Comparison of ENCODE assay signal across 22 mouse cellular contexts in genomic region chr8:11056175-11056563, GRCm38 (mm10). TPM values are rescaled to one million over a fixed set of nuclear protein-coding genes. Genes with fewer than 3 reads are reported as not detected.
DNase-seq lines count a peak whose midpoint lies in the region; ATAC-seq and TF ChIP-seq lines count a peak whose summit lies in the region.
"Had no signal": no experiment of that assay in that cellular context is flagged by ENCODE, and none has a peak within 500 bp of the region (broad histone marks: within the 10 kb centered on the region; RNA-seq: fewer than 3 reads in every experiment).

No protein-coding gene starts in this region.

- no peak for DNase-seq in kidney, postnatal 0 days (ENCODE audit: low spot score)
- DNase-seq in kidney, adult 2 months: no peak
- DNase-seq in lung, postnatal 0 days (ENCODE audit: low spot score): peak; percentile 40
- no peak for DNase-seq in lung, adult 18-20 months
- no peak for DNase-seq in B cell, adult 2 months
- no peak for DNase-seq in forebrain, postnatal 0 days
- DNase-seq: adrenal gland, postnatal 36 days; cerebellum, adult 9-10 months; gastrocnemius, postnatal 10 days; layer of hippocampus, postnatal 36 days; lung, adult 2 months; thymus, adult 18-20 months; thymus, postnatal 36 days had no signal

- H3K27ac ChIP-seq in kidney, postnatal 0 days: 0 out of 2 replicates have a peak overlapping the region, but pooled peaks have one; percentile 22
- H3K27ac ChIP-seq in kidney, adult 2 months (ENCODE audit: insufficient read depth, low read depth, low read length): no peak overlapping the region
- no peak overlapping the region for H3K27ac ChIP-seq in lung, postnatal 0 days (ENCODE audit: low read length)
- H3K27ac ChIP-seq in intestine, embryonic 16.5 days (ENCODE audit: low read length): peak overlapping the region; percentile 92
- peak overlapping the region; percentile 89 for H3K27ac ChIP-seq in stomach, embryonic 15.5 days
- H3K27ac ChIP-seq in forebrain, postnatal 0 days (ENCODE audit: low read depth, low read length): no peak overlapping the region
- H3K27ac ChIP-seq: limb, embryonic 12.5 days; neural tube, embryonic 15.5 days had no signal

- no peak overlapping the region for H3K4me3 ChIP-seq in kidney, postnatal 0 days (replicated peaks; ENCODE audit: low read depth, low read length)
- H3K4me3 ChIP-seq in kidney, adult 2 months (ENCODE audit: insufficient read depth, low read depth, low read length): no peak overlapping the region
- no peak overlapping the region for H3K4me3 ChIP-seq in lung, postnatal 0 days (ENCODE audit: low read depth, low read length)
- no peak overlapping the region for H3K4me3 ChIP-seq in intestine, embryonic 16.5 days (ENCODE audit: low read length)
- no peak overlapping the region for H3K4me3 ChIP-seq in stomach, embryonic 15.5 days (replicated peaks)
- H3K4me3 ChIP-seq in forebrain, postnatal 0 days (ENCODE audit: low read depth, low read length): no peak overlapping the region
- H3K4me3 ChIP-seq: heart, embryonic 10.5 days; hindbrain, embryonic 10.5 days; limb, embryonic 12.5 days; midbrain, embryonic 10.5 days; neural tube, embryonic 15.5 days had no signal

- H3K4me2 ChIP-seq in kidney, postnatal 0 days (ENCODE audit: low read length): no peak overlapping the region
- no peak overlapping the region for H3K4me2 ChIP-seq in lung, postnatal 0 days (replicated peaks; ENCODE audit: low read depth, low read length)
- H3K4me2 ChIP-seq in intestine, embryonic 16.5 days (ENCODE audit: low read depth, low read length): peak overlapping the region; percentile 7
- no peak overlapping the region; the same call in 1 of the 2 replicates for H3K4me2 ChIP-seq in stomach, embryonic 15.5 days
- H3K4me2 ChIP-seq in forebrain, postnatal 0 days (ENCODE audit: low read depth): no peak overlapping the region
- H3K4me2 ChIP-seq: limb, embryonic 12.5 days; neural tube, embryonic 15.5 days had no signal

- H3K4me1 ChIP-seq in kidney, postnatal 0 days (replicated peaks; ENCODE audit: insufficient read depth, low read length): no peaks in the 10 kb centered on the region
- no peaks in the 10 kb centered on the region; the same call in 1 of the 2 replicates for H3K4me1 ChIP-seq in kidney, adult 2 months (ENCODE audit: control insufficient read depth, insufficient read depth, low read length)
- no peaks in the 10 kb centered on the region; the same call in 1 of the 2 replicates for H3K4me1 ChIP-seq in lung, postnatal 0 days (ENCODE audit: insufficient read depth, low read depth, low read length)
- peaks cover 22% of the 10 kb centered on the region; the same call in 1 of the 2 replicates for H3K4me1 ChIP-seq in intestine, embryonic 16.5 days (ENCODE audit: control insufficient read depth, insufficient read depth, low read length)
- H3K4me1 ChIP-seq in stomach, embryonic 15.5 days: peaks cover 22% of the 10 kb centered on the region; the same call in 1 of the 2 replicates
- no peaks in the 10 kb centered on the region for H3K4me1 ChIP-seq in forebrain, postnatal 0 days (ENCODE audit: insufficient read depth)
- H3K4me1 ChIP-seq: midbrain, embryonic 10.5 days had no signal

- no peak for TF ChIP-seq POLR2A in kidney, adult 2 months (IDR thresholded peaks at IDR 0.05; ENCODE audit: low read depth, low read length)

- no peaks in the 10 kb centered on the region for H3K36me3 ChIP-seq in kidney, postnatal 0 days (ENCODE audit: insufficient read depth, low read length)
- H3K36me3 ChIP-seq in kidney, adult 2 months (ENCODE audit: control insufficient read depth, insufficient read depth, low read length): no peaks in the 10 kb centered on the region
- no peaks in the 10 kb centered on the region for H3K36me3 ChIP-seq in lung, postnatal 0 days (ENCODE audit: insufficient read depth, low read length)
- H3K36me3 ChIP-seq in intestine, embryonic 16.5 days (ENCODE audit: control insufficient read depth, insufficient read depth, low read length): no peaks in the 10 kb centered on the region
- no peaks in the 10 kb centered on the region for H3K36me3 ChIP-seq in stomach, embryonic 15.5 days
- no peaks in the 10 kb centered on the region for H3K36me3 ChIP-seq in forebrain, postnatal 0 days (ENCODE audit: insufficient read depth)
- H3K36me3 ChIP-seq: heart, embryonic 10.5 days; hindbrain, embryonic 10.5 days; limb, embryonic 12.5 days; midbrain, embryonic 10.5 days; neural tube, embryonic 15.5 days had no signal

- WGBS in kidney, postnatal 0 days: 67% methylated on average over 8 of the region's 8 CpGs
- WGBS in kidney, adult 2 months: 70% methylated on average over 8 of the region's 8 CpGs
- WGBS in lung, postnatal 0 days: 62% methylated on average over 8 of the region's 8 CpGs
- WGBS in intestine, embryonic 16.5 days: 44% methylated on average over 8 of the region's 8 CpGs
- 70% methylated on average over 8 of the region's 8 CpGs for WGBS in stomach, embryonic 15.5 days
- WGBS in forebrain, postnatal 0 days: 92% methylated on average over 8 of the region's 8 CpGs

- H3K9ac ChIP-seq in kidney, postnatal 0 days (ENCODE audit: low read depth, low read length): no peak overlapping the region
- H3K9ac ChIP-seq in lung, postnatal 0 days (replicated peaks; ENCODE audit: low read depth): no peak overlapping the region
- peak overlapping the region; percentile 36 for H3K9ac ChIP-seq in intestine, embryonic 16.5 days (ENCODE audit: low read depth, low read length)
- no peak overlapping the region for H3K9ac ChIP-seq in stomach, embryonic 15.5 days
- no peak overlapping the region for H3K9ac ChIP-seq in forebrain, postnatal 0 days
- H3K9ac ChIP-seq: limb, embryonic 12.5 days; neural tube, embryonic 15.5 days had no signal

- no peak for TF ChIP-seq CTCF in kidney, postnatal 0 days (IDR thresholded peaks at IDR 0.05; ENCODE audit: low read depth)
- no peak for TF ChIP-seq CTCF in kidney, adult 2 months (conservative IDR thresholded peaks at IDR 0.05; ENCODE audit: insufficient read depth, insufficient read length, low read depth, low read length)
- TF ChIP-seq CTCF in lung, postnatal 0 days (IDR thresholded peaks at IDR 0.05): no peak
- no peak for TF ChIP-seq CTCF in forebrain, postnatal 0 days (IDR thresholded peaks at IDR 0.05; ENCODE audit: low read depth)

- no peaks in the 10 kb centered on the region for H3K27me3 ChIP-seq in kidney, postnatal 0 days (ENCODE audit: insufficient read depth, low read length)
- no peaks in the 10 kb centered on the region for H3K27me3 ChIP-seq in kidney, adult 2 months (replicated peaks; ENCODE audit: control insufficient read depth, insufficient read depth, low read length)
- no peaks in the 10 kb centered on the region for H3K27me3 ChIP-seq in lung, postnatal 0 days (replicated peaks; ENCODE audit: insufficient read depth, low read length)
- H3K27me3 ChIP-seq in intestine, embryonic 16.5 days (replicated peaks; ENCODE audit: control insufficient read depth, insufficient read depth, low read length): no peaks in the 10 kb centered on the region
- H3K27me3 ChIP-seq in stomach, embryonic 15.5 days (replicated peaks): no peaks in the 10 kb centered on the region
- H3K27me3 ChIP-seq in forebrain, postnatal 0 days (ENCODE audit: insufficient read depth, low read length): no peaks in the 10 kb centered on the region
- H3K27me3 ChIP-seq: neural tube, embryonic 15.5 days had no signal

- TF ChIP-seq EP300 in lung, postnatal 0 days (IDR thresholded peaks at IDR 0.05): no peak

- H3K9me3 ChIP-seq in kidney, postnatal 0 days (replicated peaks; ENCODE audit: low read length): no peaks in the 10 kb centered on the region
- no peaks in the 10 kb centered on the region for H3K9me3 ChIP-seq in lung, postnatal 0 days (ENCODE audit: low read length)
- no peaks in the 10 kb centered on the region for H3K9me3 ChIP-seq in intestine, embryonic 16.5 days (ENCODE audit: control insufficient read depth, low read length)
- H3K9me3 ChIP-seq in stomach, embryonic 15.5 days: no peaks in the 10 kb centered on the region
- no peaks in the 10 kb centered on the region for H3K9me3 ChIP-seq in forebrain, postnatal 0 days (ENCODE audit: low read length)
- H3K9me3 ChIP-seq: heart, embryonic 10.5 days; hindbrain, embryonic 10.5 days; limb, embryonic 12.5 days; midbrain, embryonic 10.5 days; neural tube, embryonic 15.5 days had no signal

- ATAC-seq in kidney, postnatal 0 days (replicated peaks; ENCODE audit: low FRiP score, low read depth): peak; percentile 54
- ATAC-seq in lung, postnatal 0 days: 0 out of 2 replicates have a peak, but pooled peaks have one; percentile 25
- ATAC-seq in intestine, embryonic 16.5 days: peak; percentile 49
- peak; percentile 48 for ATAC-seq in stomach, embryonic 15.5 days (ENCODE audit: insufficient read depth, low FRiP score, low read depth)
- ATAC-seq in forebrain, postnatal 0 days: no peak
- ATAC-seq: forebrain, embryonic 14.5 days; hindbrain, embryonic 16.5 days had no signal

RNA-seq across cellular contexts. Expression of gene Irs2, which starts 47.9 kb away (rescaled TPM):
- 7.0 and 8.5 TPM in 2 replicates for polyA plus RNA-seq in kidney, postnatal 0 days (2015; fragmentation: Nextera tagmentation; extraction: Ambion mirVana)
- polyA plus RNA-seq in kidney, adult 2 months (2012; rRNA removed): 10.4 and 10.5 TPM in 2 replicates
- 6.9 and 7.2 TPM in 2 replicates for polyA plus RNA-seq in lung, postnatal 0 days (2015; fragmentation: Nextera tagmentation; extraction: Ambion mirVana)
- polyA plus RNA-seq in intestine, embryonic 16.5 days (2015; fragmentation: Nextera tagmentation; extraction: Ambion mirVana): 4.4 and 4.7 TPM in 2 replicates
- 7.1 and 7.2 TPM in 2 replicates for polyA plus RNA-seq in stomach, embryonic 15.5 days (2015; fragmentation: Nextera tagmentation; extraction: Ambion mirVana)
- 28.2 and 37.3 TPM in 2 replicates for total RNA-seq in forebrain, postnatal 0 days (2014; rRNA removed)
- polyA plus RNA-seq in forebrain, postnatal 0 days (2015; fragmentation: Nextera tagmentation; extraction: Ambion mirVana): 5.5 and 7.6 TPM in 2 replicates

Comparison
In these comparisons a context has a peak if more than half of its experiments do, and no peak if none do; other contexts are left out.
1. H3K27ac ChIP-seq: peak in kidney, postnatal 0 days (single experiment), intestine, embryonic 16.5 days (single experiment) and stomach, embryonic 15.5 days (single experiment); none in kidney, adult 2 months (single experiment), lung, postnatal 0 days (single experiment) and forebrain, postnatal 0 days (single experiment).